Mouse (Mus musculus) brain, embryonic 14.5 days (tissue): ENCODE data around the gene Rabep1.

Experiments
- CTCF ChIP-seq: fragments of 200-500 bp; IDR thresholded peaks from 2 replicates; pipeline ENCODE4 v1.5.1; 2012; ENCODE audit warnings: inconsistent platforms, mild to moderate bottlenecking, moderate library complexity, borderline replicate concordance; ENCODE audit not compliant: insufficient read depth, insufficient read length; ENCODE audit errors: extremely low read depth
- POLR2A ChIP-seq: fragments of 200-500 bp; IDR thresholded peaks from 2 replicates; pipeline ENCODE4 v1.6.1; 2012; ENCODE audit warnings: mild to moderate bottlenecking, inconsistent platforms, borderline replicate concordance; ENCODE audit not compliant: poor library complexity, insufficient read depth, insufficient read length, severe bottlenecking; ENCODE audit errors: extremely low read depth

DNA sequence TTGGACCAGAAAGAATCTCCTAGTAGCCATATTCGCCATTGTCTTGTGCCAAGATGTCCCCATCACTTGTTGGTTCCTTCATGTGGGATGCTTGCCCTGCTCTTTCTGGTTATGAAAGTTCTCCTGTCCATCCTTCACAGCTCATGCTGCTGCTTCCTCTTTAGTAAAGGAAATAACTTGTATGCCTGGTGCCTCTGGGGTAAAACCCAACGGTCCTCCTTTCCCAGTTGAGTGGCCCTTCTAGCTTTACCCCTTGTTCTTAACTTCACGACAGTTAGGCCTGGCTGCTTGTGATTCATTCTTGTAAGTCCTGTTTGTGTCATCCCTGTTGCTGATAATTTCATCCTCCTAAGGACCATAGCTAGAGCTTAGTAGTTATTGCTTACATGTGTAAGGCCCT, 66.7 kb downstream of the Rabep1 start:
- TF ChIP-seq CTCF (no peak), POLR2A (no peak)
